Mouse (Mus musculus) CD4-positive helper T cell, adult 2 months (primary cell): ENCODE data around the gene Cd300e.

Source experiments
- DNase-seq: peaks from one replicate; pipeline ENCODE4 v3.0.0-alpha.2; 2012; ENCODE audit warnings: low read depth, missing footprints, low spot score

Gene Cd300e

DNA sequence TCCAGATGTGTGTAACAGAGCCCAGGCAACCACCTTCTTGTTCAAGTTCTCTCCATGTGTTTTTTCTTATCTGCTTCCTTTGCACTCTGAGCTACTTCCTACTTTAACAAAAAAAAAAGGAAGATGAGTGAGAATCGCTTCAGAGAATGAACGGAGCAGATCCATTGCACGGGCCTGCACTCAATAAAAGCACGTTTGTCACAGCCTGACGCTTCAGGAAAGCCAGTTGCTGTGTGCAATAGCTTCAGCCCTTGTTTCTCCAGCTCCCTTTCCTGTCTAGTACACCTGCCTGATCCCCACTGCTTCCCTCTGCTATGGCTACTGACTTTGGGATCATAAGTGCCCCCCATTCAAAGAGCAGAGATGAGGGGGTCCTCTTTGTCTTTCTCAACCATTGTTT lies at the start of gene Cd300e:
Gene Cd300e, minus strand, starts transcription at position 101 of the 400 bp plus-strand sequence.
- no peak for DNase-seq

DNA sequence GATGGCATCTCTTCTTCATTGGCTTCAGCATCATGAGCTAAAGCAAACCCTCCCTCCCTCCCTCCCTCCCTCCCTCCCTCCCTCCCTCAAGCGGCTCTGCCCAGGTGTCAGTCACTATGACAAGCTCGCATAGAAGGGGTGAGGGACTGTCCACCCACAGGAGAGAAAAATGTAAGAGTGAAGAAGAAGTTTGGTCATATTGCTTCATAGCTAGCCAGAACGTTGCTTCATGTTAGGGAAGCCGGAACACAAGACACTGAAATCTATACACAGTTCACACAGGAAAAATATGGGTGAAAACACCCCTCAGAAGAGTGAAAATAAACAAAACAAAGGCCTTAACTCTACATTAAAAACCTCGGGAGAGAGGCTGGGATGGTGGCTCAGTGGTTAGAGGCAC lies 48.3 kb upstream of the Cd300e start:
- DNase-seq = no peak

DNA sequence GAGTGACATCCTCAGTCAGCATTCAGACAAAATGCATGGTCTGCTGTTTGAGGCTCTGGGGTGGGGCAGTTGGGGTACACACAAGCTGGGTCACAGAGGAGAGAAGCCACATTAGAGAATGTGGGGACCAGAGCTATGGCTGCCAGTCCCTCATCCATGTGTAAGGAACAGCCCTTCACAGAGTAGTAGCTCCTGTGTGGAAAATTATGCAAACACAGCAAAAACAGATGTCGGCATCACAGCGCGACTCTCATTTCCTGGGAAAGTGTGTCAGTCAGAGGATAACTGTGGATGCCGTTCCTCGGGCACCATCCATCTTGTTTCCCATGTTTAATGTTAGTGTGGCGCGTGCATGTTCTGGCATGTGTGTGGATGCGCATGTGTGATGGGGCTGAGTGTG lies 46.2 kb upstream of the Cd300e start:
- DNase-seq = no peak

DNA sequence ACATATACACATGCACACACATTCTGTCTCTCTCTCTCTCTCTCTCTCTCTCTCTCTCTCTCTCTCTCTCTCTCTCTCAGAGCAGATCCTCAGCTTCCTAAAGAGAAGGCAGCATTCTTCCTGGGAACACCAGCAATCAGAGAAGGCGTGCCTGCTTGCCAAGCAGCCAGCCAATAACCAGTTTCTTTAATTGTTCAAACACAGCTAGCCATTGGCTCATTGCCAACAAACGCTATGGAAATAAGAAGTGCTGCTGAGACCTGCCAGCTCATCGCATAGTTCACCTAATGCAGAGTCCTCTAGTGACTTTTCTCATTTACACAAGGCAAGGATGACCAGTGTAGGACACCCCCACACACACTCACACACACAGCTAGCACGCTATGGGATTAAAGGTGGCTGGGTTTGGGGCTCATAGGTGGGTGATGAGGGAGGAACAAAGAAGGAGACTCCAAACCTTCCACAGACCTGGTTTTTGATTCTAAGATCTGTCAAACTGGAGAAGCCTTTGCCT lies 45.5 kb upstream of the Cd300e start:
- no peak for DNase-seq

DNA sequence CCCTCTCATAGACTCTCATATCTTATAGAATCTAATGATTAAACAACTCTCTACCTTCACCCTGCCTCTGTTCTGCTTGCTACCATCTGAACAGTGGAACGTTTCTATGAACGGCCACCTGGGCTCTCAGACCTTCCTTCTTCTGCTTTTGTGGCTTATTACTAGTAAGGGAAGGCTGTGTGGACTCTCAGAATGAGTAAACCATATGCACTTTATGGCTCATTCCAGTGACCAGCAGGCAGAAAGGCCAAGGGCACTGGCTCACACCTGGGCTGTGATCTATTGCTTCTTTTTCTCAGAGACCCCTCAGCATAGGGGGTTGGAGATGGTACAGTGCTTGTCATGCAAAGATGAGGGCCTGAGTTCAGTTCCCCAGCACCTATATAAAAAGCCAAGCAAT lies 44.7 kb upstream of the Cd300e start:
- DNase-seq = no peak

DNA sequence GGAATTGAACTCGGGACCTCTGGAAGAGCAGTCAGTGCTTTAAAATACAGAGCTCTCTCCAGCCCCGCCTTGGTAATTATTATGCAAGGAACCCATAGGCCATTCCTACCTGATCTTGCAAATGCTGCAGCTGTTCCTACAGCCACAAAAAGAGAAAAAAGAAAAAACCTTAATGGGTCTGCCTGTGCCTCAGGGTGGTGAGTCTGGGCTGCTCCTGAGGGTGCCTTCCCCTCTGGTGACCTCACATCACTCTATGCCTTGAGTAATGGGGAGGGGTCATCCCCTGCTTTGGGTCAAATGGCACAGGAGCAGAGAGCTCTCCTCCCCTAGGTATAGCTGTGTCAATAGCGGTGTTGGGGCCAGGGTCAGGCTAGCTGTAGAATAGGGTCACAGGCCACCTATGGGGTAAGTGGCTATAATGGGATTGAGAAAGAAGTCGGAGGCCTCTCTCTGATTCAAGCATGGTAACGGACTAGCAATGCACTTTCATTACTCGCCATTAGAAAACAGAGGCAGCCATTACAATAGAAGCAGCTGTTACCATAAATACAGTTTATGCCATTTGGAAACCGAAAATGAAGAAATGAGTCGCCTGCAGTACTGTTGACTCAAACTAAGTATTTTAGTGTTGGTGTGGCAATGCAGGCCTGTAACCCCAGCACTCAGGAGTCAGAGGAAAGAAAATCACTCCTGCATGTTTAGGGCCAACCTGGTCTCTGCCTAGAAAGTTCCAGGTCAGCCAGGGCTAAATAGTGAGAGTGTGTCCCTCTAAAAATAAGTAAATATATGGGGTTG lies 43.0 kb upstream of the Cd300e start:
- DNase-seq = no peak

DNA sequence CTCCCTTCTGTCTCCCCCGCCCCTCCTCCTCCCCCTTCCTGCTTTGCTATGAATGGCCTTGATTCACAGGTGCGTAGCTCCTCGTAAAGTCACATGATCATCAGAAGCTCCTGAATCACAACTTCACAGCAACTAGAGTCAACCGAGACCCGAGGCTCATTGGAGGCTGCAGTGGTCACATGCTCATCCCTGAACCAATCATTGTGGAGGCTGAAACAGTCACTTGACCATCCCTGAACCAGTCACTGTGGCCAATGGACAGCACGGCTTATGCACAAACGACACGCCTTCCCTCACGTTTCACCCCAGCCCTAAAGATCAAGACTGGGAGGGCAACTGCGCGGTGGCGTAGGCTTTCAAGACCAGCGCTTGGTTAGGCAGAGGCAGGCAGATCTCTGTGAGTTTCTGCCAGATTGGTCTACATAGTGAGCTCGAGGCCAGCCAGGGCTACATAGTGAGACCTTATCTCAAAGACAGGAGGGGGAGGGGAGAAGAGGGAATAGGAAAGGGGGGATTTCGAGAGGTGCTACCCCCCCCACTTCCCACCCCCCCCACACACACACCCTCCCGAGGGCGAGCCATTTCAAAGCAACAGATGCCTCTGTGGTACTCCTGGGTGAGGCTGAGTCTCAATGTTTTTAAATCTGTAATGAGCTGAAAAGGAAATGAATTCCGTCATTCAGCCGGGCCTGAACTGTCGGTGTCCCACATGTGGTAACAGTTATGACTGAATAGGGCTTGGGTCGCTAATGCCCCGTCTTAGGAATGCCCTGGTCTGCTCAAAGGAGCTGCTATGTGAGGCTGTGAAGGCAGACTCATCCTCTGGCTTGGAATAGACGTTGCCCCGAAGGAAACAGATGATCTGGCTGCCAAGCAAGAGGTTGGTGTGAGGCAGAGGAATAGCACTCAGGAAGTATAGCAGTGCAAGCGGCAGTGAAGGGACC lies 41.8 kb upstream of the Cd300e start:
- no peak for DNase-seq

DNA sequence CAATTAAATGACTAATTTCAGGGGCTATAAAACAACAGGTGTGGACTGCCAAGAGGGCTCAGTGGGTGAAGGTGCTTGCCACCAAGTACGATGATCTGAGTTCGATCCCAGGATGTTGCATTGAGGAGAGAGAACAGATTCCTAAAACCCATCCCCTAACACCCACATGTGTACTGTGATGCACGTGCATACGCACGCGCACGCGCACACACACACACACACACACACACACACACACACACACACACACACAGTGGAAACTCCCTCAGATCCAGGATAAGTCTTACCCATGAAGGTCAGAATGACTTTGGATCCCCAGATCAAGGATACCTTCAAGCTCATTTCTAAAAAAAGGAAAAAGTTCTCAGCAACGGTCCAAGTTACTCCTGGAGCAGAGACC lies 40.1 kb upstream of the Cd300e start:
- no peak for DNase-seq

DNA sequence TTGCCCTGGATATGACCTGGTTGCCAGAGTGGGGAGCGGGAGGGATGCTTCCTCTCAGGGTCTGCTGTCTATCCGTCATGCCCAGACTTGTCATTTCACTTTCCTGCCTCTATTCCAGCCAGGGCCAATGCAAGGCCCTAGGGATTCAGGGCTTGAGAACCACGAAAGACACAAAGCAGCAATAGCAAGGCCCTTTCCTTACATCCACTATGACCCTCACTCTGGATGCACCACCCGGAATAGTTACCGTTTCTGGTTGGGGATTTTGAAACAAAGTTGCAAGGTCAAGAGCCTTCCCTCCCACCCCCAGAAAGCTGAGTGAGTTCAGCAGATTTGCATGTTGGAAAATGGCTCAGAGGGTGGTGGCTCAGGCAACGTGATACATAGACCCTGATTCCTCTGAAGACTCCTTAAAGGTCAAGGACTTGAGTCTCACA lies 39.7 kb upstream of the Cd300e start:
- no peak for DNase-seq

DNA sequence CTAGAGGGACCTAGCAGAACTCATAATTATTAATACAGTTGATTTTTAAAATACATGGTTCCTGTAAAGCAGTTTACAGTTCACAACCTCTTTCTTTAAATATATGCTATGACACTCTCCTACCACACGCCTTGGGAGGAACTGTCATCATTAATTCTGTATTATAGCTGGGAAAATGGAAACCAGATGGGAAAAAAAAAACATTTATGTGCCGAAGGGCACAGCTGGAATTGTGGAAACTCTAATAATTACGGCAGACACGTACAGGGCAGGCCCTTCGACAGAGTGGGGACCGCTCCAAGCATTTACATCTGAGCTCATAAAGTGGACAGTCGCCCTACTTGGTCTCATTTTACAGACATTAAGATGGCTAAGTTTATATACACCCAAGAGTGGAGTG lies 38.8 kb upstream of the Cd300e start:
- no peak for DNase-seq

DNA sequence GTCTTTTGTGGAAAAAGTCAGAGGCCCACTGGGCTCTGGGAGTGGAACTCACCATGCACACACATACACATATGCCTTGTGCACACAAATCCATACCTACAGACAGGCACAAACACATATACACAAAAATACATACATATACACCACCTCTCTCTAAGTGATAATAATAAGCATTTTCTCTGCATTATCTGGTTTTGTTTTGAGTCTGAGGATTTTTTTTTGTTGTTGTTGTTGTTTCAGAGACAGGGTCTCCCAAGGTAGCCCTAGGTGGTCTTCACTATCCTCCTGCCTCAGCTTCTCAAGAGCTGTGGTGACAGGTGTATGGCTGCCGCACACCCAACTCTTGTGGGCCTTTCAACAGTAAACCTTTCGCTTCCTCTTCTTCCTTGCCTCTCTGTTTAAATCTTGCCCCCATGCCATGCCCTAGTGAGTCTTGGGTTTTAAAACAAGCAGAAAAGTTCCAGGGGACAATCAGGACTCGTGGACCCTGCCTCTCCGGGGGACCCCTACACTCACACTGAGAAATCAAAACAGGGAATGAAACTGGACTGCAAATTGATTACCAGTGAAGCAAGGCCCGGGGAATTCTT lies 38.1 kb upstream of the Cd300e start:
- no peak for DNase-seq

DNA sequence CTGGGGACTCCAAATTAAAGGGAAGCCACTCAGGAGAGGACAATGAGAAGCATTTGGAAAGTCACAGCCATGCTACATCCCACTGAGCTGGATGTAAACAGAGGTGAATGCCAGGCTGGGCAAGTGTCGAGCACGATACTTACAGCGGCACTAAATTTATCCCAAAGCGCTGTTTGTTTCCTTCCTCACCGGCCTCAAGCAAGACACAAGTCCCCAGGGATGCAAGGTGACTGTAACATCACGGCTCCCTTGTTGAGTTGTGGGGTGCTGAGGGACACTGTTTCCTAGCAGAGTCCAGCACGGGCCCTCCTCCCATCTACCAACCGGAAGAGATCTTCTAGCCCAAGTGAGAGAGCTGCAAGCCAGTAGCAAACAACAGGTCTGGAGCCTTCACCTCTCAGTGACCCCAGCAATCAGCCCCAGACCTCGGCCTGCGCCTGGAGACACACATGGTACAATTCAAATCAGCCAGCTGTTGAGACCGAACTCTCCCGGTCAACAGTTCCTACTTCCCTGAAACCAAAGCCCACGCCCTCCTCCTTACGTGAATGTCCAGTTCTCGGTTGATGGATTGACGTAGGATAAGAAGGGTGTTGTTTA lies 37.4 kb upstream of the Cd300e start:
- DNase-seq = no peak

DNA sequence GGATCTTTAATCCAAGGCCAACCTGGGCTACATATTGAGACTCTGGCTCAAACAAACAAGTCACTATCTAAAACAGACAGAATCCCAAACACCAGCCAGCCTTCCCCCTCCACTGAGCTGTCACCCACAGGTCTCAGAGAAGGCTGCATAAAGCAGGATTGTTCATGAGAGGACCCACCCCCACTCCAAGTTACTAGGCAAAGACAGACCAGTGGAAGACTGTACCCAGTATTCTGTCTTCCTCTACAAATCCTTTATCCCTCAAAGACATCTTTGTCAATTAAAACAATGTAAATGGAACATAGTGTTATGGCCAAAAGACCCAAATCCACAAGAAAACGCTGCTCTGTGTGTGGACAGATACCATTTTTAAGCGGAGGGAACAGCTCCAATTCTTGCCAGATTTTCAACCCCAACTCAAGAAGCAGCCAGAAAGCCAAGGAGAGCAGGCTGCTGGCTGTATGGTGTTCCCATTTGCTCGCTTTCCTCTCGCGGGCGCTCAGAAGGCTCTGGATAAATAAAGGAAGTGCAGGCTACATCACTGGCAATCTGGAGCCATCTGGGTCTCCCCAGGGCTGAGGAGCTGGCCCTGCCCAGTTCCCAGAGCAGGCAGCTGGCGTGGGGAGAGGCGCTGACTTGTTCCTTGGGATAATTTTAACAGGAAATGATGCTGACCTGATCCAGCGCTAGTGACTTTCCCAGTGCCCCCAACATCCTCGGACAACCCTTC lies 36.4 kb upstream of the Cd300e start:
- DNase-seq = no peak

DNA sequence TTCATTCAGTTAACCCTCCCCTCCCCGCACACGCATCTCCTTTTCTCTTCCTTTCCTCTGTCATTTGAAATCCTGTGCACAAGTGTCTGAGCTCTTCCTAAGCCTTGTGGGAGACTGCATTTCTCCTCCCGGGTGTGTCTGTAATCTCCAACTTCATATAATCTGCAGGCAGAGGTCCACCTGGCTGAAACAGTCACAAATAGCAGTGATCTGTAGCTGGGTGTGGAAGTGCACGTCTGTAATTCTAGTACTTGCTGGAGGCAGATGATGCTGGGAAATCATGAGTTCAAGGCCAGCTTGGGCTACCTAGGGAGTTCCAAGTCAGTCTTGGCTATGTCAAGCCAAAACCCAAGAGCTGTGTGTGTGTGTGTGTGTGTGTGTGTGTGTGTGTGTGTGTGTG lies 30.2 kb upstream of the Cd300e start:
- no peak for DNase-seq

DNA sequence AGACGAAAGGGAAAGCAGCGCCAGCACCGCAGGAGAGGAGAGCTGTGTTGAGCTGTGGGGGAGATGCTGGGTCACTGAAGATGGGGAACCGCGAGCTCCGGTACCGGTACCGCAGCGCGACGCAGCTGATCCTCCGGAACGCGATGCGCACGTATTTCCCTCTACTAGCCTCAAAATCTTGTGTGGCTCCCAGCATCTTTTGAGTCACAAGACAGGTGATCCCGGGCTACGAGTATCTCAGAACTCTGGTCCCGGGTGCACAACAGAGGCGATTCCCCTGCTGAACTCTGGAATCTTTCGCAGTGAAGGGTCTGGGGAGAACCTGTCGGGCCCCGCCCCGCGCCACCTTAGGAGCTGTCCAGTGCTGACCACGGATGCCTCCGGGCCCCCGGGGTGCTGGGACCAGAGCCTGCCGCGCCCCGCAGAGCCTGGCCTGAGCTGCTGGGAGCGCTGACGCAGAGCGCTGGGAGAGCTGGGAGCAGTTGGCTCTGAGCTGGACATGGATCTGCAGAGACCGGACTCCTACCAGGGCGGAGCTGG lies 29.5 kb upstream of the Cd300e start, which contains the start of gene Rab37:
Gene Rab37, plus strand, starts transcription at position 70 of the 540 bp plus-strand sequence.
- peak; percentile 15 for DNase-seq

DNA sequence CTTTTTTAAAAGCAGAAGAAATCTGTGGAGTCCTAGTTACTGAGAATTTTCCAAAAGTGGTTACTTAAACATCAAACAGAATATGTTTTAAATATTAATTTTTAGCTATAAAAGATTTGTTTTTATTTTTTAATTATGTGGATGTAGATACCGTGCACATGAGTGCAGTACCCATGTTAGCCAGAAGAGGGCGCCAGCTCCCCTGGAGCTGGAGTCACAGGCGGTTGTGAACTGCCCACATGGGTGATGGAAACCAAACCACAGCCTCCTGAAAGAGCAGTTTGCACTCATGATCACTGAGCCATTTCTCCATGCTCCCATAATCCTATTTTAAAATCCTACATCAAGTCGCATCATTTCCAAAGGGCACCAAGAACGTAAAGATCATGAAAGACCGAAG lies 27.9 kb upstream of the Cd300e start:
- DNase-seq = peak; percentile 35

DNA sequence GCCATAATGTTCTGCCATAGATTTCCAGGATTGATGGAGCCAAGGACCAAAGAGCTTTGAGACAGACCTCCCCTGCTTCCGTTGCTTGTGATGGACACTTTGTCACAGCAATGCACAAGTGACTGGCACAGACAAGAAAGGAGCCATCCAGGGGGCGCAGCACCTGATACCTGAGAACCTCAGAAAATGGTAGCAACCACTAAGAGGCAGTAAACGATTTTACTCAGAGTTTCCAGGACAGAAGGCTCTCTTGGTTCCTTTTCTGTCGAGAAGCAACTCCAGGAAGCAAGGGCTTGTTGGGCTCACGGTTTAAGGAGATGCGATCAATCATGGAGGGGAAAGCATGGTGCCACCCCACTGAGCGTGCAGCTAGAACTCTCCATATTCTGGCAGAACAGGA lies 24.2 kb upstream of the Cd300e start:
- no peak for DNase-seq

DNA sequence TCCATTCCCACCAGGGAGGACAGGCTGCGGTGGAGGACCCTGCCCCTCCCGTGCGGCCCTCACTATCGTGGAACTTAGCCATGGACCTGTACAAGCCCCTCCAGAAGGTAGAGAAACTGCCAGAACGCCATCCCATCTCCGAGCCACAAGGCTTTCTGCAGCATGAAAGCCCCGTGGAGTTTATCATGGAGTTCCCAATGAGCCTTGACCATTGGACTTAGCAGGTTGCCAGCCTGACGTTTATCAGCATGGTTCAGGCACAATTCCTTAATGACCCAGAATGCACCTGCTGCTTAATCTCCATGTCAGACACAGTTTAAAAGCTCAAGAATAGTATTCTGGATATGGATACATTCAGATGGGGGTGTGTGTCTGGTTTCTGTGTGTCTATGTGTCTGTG lies 23.1 kb upstream of the Cd300e start:
- DNase-seq = no peak

DNA sequence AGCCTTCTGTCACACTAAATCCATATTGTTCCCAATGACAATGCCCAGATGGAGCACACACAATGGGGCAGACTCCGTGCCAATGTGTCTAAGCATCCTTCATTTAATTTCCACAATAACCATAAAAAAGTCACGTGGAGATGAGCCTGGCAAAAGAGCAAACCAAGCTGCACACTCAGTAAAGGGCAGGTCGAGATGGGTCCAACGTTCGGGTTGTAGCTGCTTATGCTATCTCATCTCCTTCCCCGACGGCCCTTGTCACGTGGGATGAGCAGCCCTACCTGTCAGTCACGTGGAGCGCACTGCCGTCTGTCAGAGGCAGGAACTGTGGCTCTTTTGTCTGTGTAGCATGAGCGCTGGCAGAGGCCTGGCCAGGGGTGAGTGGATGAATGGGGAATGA lies 22.6 kb upstream of the Cd300e start:
- no peak for DNase-seq

DNA sequence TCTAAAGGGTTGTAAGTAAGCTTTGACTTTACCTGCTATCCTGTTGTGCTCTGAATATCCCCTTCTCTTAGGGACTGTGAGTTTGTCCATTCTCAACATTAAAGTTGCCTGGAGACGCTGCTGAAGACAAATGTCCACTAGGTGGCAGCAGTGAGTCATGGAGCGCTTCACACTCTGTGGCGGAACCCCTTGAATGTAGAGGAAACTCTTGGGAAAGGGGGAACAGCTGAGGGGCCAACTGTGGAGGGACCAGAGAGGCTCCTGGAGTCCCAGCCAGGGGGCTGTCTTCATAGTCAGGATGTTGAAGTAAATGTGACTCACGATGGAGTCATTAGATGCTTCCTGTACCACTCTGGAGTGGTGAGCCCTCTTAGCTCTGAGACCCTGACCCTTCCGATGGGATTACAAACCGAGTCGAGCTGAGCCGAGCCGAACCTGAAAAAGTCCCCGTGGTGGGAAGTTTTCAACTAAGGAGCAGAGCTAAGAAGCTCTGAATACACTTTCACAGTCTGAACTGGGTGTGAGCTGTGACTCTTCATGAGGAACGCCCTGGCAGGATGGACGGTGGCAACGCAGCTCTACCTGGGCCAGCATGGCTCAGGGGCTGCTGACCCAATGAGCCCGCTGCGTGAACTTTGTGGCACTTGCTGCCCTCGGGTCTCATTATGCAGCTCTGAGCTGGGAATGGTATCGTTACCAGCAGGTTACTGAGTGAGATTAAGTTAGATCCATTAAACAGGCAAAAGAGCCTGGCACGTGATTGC lies 21.6 kb upstream of the Cd300e start:
- peak; percentile 71 for DNase-seq
